Mouse (Mus musculus) heart, postnatal 10 days (tissue): ENCODE measurements around the gene Plxnb1. TPM values are rescaled to one million over a fixed set of nuclear protein-coding genes. Genes with fewer than 3 reads are reported as not detected.

Source experiments
- DNase-seq, 2 experiments: peaks; one replicate each; pipeline ENCODE4 v3.0.0; 2021
- intact Hi-C: fragments of 180-260 bp; cut with DNase I; formaldehyde crosslinking; loops from one replicate; pipeline ENCODE4 v1.15.1; 2025
- total RNA-seq, 2 experiments: library from RNA; stranded (reverse); gene quantifications; 2 replicates each; pipeline ENCODE4 v1.2.3; 2021

Gene Plxnb1
- total RNA-seq, 2 experiments from 2014 or later = 23.8 to 28.3 TPM

DNA sequence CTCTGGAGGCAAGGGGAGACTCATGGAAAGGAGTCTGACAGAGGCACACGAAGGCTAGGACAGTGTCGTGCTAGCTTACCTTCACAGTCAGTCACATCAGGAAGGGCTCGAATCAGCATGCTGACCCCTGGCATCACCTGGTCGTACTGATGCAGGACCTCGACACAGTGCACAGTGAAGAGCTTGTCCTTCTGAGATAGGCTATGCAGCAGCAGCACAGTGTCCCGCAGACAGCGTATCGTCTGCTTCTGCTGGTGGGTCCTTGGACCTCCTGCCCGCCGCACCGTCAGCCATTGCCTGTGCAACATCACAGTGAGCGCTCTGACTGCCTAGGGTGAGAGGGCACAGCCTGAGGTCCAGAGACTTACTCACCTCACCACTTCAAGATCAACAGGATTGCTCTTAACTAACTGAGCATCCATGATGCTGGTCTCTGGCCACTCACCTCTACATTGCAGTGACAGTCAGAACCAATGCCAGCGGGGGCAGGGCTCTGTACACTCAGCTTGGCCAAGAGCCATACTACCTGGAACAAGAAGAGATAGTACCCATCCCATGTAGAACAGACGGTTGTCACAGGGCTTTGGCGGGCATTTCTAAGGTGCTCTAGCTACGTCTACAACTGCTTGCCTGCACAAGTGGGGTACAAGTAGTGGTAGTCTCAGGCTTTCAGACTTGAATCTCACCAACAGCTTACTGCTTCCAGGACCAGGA is 34.8 kb upstream of the Plxnb1 start:
- intact Hi-C loops = no loop called here
- DNase-seq = no peak

DNA sequence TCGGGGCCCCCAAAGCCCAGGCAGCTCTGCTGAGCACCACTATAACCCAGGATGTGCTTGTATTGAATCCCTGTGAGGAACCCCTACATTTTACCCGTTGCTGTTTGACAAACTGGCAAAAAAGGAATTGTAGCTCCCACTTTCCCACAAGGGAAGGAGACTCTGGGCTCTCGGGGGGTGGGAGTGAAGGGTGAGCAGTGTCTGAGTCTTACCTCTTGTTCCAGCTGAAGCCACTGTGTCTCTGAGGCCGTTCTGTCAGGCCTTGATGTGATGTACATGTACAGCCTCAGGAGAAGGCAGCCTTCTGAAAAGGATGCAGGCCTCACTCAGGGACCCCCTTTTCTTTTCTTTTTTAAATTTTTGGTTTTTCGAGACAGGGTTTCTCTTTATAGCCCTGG is 34.3 kb upstream of the Plxnb1 start:
- no peak for DNase-seq
- intact Hi-C loops = no loop called here

DNA sequence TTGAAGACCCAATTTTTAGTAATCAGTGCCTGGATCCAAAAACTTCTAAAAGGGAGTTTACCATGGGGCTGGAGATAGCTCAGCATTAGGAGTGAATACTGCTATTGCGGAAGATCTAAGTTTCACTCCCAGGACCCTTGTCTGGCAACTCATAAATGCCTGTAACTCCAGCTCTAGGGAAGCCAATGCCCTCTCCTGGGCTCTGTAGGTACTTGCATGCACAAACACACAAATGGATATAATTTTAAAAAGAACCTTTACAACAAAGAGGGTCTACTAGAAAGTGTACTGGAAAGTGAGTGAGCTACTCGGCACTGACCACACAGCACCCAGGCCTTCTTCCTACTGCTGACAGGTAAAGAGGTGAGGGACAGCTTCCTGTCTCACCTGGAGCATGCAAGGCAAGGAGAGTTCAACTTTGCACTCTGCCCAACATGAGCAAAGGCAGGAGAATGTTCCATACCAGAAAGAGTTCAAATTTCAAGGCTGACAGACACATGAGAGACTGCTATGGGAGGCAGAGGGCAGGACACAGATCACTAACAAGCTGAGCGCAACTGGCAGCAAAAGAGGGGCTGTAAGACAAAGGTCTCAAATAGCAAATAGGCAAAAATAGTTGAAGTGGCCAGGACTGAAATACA is 27.0 kb upstream of the Plxnb1 start:
- intact Hi-C loops = no loop called here
- no peak for DNase-seq

DNA sequence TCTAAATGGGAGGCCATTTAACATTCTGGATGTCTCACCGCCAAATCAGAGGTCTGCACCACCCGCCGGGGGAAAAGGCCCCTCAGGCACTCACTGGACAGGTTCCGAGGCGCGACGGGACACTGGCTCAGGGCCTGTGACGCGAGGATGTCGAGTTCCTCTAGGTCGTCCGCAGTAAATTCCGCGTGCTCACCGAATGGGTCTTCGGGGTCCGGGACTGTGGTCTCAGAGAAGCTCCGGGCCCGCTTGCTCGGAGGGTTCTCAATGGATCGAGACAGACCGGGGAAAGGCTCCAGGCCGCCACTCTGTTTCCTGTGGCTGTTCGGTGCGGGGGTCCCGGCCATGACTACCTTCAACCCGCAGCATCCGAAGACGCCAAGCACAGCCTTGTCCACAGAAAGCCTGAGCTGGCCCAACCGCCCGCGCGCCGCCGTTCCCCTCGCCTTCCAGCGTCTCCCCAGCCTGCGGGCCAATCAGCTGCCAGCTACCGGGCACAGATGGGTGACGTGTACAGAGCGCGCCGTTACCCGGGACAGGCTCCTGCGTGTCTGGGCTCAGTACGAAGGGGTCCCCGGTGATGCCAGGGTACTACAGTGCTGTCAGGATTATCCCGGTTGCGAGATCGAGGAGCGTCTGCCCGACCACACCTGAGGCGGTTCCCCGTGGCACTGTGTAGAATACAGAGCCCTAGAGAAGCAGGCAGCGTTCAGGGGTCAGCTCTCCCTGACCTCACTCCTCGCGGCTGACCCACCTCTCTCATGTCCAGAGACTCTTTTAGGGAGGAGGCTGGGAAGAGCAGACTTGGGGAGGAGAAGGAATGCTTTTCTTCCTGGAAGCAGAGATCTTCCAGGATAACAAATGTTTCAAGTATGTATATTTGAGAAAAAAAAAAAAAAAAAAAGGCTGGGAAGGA is 21.3 kb upstream of the Plxnb1 start, which contains the start of gene Atrip:
Atrip (minus strand) TSS at position 464 of the 913 bp plus-strand sequence.
- DNase-seq = peak; percentile 94
- intact Hi-C loops = no loop called here

DNA sequence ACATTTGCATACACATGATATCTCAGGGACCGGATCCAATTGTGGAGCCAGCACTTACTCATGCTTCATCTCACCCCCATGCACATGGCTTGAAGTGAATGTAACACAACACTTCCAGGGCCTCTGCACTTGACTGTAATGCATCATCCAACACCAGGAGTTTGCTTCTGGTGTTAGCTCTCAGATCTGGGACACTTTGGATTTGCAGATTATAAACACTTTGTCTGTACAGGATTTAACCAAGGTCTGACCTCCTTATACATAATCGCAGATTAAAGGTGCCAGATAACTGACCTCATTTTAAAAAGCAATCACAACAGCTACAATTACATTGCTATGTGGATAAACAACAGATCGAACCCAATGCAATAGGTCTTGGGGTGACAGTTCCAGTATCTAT is 14.7 kb upstream of the Plxnb1 start:
- DNase-seq = no peak
- intact Hi-C loops = no loop called here

DNA sequence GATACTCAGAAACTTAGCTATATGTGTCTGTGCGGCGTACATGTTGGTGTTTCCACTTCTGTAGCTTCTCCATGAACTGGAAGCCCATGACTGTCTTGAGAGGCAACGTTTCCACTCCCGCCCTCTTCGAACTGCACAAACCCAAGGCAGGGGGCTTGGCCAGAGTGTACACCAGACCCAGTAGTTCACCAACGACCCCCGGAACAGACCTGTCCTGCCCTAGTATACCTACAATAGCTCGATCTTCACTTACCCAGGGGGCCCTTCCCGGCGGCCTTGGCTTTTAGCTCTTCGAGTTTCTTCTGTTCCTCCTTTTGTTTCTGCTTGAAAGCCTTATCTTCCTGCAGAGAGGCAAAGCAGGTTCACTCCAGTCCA is 13.5 kb upstream of the Plxnb1 start:
- intact Hi-C loops = no loop called here
- peak in 1 of 2 experiments; percentile 21 for DNase-seq

DNA sequence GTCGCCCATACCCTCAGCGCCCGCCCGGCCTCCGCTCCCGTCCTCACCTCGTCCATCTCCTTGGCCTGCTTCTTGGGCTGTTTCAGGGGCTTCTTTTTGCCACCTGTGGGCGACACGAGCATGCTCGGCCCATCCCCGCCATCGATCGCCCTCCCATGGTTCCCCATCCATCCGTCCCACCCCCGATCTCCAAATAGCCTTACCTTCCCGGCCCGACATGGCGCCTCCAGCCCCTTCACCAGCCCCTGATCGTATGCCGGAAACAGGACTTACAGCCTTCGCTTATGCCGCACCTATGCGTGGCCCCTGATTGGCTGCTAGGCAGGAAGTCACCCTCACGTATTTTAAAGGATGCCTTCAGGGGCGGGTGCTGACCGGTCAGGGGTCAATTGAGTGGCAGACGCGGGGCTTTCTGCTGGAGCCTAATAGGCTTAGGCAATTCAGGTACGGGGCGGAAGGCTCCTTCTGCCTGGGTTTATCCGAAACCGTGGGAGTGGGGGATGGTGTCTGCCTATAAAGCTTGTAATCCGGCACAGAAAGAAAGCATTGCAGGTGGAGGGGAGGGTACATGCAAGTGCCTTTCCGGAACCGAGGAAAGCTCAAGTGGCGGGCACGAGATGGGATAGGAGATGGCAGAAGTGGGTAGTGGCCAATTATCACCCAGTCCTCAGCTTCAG is 12.9 kb upstream of the Plxnb1 start, which contains the start of the genes Ccdc51 and Tma7:
Ccdc51 (plus strand) TSS at position 370 of the 677 bp plus-strand sequence.
Tma7 (minus strand) TSS at position 464 of the 677 bp plus-strand sequence.
- intact Hi-C loops = no loop called here
- DNase-seq = peak; percentile 85 to 89

DNA sequence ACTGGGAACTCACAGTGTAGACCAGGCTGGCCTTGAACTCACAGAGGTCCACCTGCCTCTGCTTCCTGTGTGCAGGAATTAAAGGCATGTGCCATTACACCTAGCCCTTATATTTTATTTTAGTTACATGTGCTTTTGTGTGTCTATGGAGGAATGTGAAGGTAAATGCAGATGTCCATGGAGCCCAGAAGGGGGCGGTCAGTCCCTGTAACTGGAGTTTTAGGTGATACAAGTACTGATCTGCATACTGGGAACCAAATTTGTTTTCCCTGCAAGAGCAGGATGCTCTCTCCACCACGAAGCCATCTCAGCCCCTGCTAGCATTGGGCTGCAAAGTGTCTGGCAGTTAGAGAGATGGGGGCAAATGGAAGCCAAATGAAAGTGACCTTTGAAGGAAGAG is 10.3 kb upstream of the Plxnb1 start:
- no peak for DNase-seq
- intact Hi-C loops = no loop called here

DNA sequence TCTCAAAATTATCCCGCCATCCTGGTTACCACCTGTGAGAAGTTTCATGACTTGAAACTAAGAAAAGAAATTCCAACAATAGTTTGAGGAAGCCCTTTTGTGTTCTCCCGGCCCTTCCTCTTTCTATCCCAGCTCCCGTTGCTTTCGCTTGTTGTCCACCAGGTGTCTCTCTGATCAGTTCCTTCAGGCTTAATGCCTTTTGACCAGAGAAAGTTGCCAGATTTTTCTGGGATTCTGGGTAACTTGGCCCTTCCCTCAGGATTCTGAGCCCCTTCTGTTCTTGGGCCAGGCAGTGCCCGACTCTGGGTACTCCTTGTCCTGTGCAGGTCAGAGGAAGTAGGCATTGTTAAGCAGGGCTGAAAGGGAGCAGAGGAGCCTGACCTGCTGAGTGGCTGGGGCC is 7.2 kb upstream of the Plxnb1 start:
- intact Hi-C loops = loop anchor here (1.0 kb wide), 1 partner anchor 35 kb away; no protein-coding TSS in a partner anchor
- peak; percentile 60 to 74 for DNase-seq

DNA sequence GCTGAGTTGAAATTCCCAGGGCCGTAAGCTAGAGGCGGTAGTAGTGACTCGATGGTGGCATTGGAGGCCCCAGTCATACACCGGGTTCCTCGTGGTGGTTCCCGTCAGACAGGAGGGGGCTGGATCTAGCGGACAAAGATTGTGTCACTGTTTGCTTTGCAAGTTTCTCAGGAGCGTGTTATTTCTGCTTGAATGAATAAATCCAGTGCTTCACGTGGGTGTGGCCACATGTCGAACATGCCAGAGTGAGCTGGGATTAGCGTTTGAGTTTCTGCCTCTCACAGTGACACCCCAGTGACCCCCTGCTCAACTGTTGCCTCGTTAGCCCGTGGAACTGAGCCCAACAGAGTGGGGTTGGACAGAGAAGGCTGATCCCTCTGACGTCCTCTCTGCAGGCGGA is 4.7 kb upstream of the Plxnb1 start:
- no peak for DNase-seq
- intact Hi-C loops = no loop called here

DNA sequence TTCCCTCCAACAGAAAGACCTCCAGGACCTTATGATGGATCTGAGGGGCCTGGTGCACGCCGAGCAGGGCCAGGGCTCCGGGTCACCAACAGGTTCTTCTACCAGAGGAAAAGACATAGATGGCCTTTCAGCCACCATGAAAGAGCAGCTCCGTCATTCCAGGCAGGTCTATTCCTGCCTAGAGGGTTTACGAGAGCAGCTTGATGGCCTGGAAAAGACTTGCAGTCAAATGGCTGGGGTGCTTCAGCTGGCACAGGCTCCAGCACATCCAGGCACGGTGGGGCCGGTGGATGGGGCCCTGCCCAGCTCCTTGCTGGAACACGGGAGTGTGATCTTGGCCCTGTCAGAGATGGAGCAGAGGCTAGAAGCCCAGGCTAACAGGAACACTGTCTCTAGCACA is 3.4 kb upstream of the Plxnb1 start:
- no peak for DNase-seq
- intact Hi-C loops = no loop called here

DNA sequence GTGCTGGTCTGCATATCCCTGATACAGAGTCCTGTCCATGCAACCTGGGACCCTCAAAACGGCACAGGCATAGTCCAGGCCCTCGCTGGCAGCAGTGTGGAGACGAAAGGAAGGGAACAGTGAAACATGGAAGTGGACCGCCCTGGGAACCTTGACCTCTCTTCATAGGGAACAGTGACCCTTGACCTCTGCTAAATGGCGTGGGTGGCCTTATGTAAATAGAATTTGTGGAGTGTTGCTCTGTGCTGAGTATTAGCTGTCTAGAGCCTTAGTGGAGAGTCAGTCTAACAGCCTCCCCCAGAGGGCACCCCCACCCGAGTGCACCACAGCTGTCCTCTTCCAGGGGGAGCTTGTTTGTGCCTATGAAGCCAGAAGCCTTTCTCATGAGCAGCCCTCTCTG is 2.4 kb upstream of the Plxnb1 start:
- intact Hi-C loops = no loop called here
- DNase-seq = no peak

DNA sequence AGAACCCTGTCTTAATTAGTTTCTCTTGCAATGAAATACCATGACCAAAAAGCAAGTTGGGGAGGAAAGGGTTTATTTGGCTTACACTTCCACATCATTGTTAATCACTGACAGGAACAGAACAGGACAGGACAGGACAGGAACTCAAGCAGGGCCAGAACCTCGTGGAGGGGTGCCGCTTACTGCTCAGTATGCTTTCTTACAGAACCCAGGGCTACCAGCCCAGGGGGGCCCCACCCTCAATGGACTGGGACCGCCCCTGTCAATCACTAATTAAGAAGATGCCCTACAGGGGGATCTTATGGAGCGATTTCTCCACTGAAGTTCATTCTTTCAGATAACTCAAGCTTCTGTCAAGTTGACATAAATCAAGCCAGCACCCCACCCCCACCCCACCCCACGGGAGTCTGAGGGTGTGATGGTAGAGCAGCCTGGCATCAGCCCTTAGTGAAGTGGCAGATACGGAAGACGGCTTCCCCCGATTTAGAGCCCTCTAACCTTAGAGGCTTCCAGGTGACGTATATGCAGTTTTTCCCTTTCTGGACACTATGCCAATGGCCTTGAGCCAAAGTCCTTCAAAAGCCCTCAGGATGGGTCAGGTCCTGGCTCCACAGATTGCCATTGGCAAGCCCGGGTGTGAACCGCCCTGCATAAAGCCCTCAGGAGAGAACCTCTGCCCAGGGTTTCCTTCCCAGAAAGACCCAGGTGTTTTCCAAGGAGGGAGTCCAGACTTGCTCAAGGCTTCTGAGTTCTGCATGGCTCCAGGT is 1.2 kb upstream of the Plxnb1 start:
- intact Hi-C loops = no loop called here
- DNase-seq = peak; percentile 59 to 74

DNA sequence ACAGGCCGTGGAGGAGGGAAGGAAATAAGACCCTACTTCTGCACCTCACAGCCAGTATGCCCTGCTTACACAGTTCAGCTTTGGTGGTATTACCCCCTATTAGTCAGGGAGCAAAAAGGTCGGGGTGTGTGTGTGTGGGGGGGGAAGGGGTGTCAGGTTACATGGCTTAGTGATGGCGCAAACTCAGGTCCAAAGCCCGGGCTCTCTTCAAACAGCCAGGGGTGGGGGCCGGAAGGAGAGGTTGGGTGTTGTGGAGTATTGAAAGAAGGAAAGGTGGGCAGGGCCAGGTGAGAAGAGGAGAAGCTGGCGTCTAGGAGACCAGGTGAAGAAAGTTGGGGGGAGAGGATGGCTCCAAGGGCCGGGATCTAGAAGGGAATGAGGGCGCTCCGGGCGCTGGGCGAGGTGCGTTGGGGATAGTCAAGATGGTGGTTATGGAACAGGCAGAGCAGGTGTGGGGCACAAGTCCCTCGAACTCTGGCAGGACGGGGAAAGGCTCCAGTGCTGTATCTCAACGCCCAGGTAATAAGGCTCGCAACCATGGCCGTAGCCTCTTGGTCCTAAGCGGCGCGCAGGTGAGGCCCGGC is 544 bp upstream of the Plxnb1 start:
- DNase-seq = no peak
- intact Hi-C loops = no loop called here

DNA sequence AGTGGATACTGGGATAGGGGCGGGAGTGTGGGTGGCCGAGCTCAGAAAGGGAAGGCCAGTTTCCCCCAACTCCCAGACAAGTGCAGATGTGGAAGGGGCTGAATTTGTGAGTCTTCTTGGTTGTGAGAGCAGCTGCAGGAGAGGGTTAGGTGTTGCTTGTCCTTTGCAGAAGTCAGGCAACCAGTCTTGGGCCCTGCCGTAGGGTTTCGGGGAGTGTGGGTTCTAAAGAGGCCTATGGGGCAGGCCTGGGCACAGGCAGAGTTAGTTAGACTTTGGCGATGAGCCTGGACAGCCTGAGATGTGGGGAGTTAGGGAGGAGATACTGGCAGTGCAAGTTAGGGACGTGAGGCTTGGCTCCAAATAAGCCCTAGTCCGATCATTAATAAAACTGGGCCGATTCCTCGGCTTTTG is 1.1 kb downstream of the Plxnb1 start:
- intact Hi-C loops = no loop called here
- DNase-seq = peak; percentile 45 to 52

DNA sequence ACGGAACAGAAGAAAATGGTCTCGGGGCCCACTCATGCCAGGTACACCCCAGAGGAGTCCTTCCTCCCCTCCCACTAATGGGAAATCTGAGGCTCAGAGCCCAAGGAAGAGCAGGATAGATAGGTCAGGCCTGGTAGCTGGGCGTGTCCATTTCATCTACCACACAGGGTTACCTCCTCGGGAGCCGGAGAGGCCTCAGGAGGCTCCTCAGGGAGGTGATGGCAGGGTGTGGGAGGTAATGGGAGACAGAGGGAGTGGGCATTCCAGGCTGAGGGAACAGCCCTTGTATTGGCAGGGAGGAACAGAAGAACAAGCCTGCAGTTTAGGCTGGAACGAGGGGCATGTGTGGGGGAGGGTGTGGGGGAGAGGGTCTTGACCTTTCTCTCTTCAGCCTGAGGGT is 1.7 kb downstream of the Plxnb1 start:
- peak in 1 of 2 experiments; percentile 19 for DNase-seq
- intact Hi-C loops = no loop called here

DNA sequence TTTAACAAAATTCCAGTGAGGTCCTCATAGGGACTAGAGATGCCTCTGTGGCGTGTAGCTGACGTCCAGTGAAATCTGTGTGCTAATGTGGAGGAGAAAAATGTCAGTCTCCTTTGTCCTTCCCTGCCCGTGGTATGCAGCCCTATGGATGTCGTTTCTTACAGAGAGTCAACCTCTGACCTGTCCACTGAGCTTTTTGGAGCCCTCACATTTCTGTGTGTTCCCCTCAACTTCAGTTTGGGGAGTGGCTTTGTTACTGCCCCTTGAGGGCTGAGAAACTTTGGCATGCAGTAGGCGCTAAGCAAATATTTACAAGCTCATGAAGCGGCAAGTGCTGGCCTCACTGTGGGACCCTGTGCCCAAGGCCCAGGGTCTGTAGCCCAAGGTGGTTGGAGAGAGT is 2.1 kb downstream of the Plxnb1 start:
- peak in 1 of 2 experiments; percentile 22 for DNase-seq
- intact Hi-C loops = no loop called here

DNA sequence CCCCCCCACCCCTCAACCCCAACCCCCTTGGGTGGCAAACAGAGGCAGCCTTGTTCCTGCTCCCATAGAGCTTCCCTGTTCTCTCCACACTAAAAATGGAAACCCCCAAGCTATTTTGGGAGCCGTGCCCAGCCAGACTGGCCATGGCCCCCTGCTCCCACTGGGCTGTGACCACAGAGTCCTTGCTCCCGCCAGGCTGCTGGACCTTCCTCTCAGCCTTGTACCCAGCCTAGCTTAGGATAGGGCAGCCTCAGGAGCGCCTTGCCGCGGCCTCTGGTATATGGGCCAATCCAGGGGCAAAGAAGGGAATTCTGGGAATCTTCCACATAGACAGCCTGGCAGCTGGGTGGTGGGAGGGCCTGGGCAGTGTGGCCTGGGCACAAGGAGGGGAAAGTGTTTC is 2.6 kb downstream of the Plxnb1 start:
- intact Hi-C loops = no loop called here
- peak; percentile 66 to 75 for DNase-seq

DNA sequence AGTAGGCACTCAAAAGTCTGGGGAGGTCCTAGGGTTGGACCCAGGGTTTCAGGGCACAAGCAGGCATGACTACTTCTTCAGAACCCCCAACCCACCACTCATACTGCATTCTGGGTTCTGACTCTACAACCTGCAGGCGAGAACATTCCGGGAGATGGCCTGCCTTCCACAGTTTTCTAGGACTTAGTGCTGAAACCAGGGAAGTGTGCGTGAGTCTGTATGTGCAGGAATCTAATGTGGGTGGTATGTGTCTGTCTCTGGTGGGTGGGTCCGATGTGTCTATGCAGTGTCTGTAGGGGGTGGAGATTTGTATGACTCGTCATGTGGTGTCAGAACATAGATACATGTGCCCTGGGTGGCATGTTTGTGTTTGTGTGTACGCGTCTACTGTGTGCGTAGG is 3.2 kb downstream of the Plxnb1 start:
- intact Hi-C loops = no loop called here
- DNase-seq = peak in 1 of 2 experiments; percentile 22

DNA sequence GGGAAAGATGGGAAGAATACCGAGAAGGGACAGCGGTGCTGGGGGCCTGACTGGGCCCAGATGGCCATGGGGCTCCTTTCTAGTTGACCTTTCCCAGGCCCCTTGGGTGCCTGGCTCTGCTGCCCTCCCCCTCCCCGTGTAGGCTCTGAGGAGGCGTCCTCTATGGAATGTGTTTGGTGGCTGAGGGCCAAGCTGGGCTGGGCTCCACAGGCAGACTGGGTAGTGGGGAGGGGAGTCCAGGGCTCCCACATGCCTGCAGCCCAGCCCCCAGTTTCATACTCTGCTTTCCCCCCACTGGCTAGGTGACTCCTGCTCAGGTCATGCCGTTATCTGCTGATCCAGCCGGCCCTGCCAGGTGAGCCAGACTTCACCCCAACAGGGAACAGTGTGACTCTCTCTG is 3.8 kb downstream of the Plxnb1 start:
- intact Hi-C loops = no loop called here
- peak; percentile 84 to 88 for DNase-seq
